Mouse (Mus musculus): ENCODE measurements around the gene Commd4.

GRCm38 (mm10) chr9:57143212-57143611 lies 14.9 kb downstream of the Commd4 start:
- no peak for TF ChIP-seq GATA1 (IDR thresholded peaks at IDR 0.05; ENCODE audit: borderline replicate concordance, low read length)
- no peak for TF ChIP-seq FLI1 (IDR thresholded peaks at IDR 0.05; ENCODE audit: low read length)

Measured in megakaryocyte, embryonic 14.5 days (primary cell).